Comparison of ENCODE assay signal across 8 mouse cellular contexts in the genomic region with DNA sequence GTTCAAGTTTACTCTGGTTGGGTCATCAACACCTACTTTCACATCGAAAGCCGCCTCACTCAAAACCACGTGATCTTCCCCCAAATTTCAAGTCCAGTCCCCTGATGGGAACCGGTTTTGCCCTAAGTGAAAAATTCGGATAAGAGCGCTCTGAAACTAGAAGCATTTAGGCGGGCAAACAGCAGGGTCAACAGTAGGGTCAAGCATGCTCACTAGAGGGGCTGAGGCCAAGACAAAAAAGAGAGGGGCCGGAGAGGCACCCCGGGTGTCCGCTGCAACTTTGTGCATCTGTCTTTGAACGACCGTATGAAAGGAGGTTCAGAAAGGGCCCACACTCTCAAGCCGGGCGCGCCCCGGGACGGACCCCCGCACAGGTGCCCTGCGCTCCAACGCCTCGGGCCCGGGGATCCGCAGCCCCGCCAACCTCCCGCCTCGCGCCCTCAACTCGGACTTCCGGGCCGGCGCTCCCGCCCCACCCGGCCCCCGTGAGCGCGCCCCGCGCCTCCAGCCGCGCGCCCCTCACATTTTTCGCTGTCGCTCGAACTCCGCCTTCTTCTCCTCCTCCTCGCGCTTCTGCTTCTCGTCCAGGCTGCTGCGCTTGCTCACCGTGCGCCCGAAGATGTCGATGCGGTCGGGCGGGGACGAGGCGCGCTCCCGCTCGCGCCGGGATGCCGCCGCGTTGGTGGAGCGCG. TPM values are rescaled to one million over a fixed set of nuclear protein-coding genes. Genes with fewer than 3 reads are reported as not detected.
A peak's percentile ranks its signal among the peaks of the same experiment; 100 is the strongest.
DNase-seq lines count a peak whose midpoint lies in the region; ATAC-seq and TF ChIP-seq lines count a peak whose summit lies in the region.

No protein-coding gene starts in this region.

- H3K4me2 ChIP-seq in heart, embryonic 15.5 days, result peak overlapping the region; percentile 82
- H3K4me2 ChIP-seq in liver, embryonic 14.5 days (ENCODE audit: low read depth), result peak overlapping the region; percentile 89
- peak overlapping the region; percentile 83 for H3K4me2 ChIP-seq in neural tube, embryonic 11.5 days (ENCODE audit: low read depth)
- H3K4me2 ChIP-seq in stomach, embryonic 16.5 days (ENCODE audit: low read depth, low read length), result peak overlapping the region; percentile 84

- H3K36me3 ChIP-seq in heart, embryonic 15.5 days, result no peaks in the 10 kb centered on the region
- peaks cover 2% of the 10 kb centered on the region; the same call in 1 of the 2 replicates for H3K36me3 ChIP-seq in liver, embryonic 14.5 days (replicated peaks; ENCODE audit: control insufficient read depth, insufficient read depth, low read depth)
- no peaks in the 10 kb centered on the region for H3K36me3 ChIP-seq in neural tube, embryonic 11.5 days (ENCODE audit: control insufficient read depth, insufficient read depth, low read length)
- no peaks in the 10 kb centered on the region for H3K36me3 ChIP-seq in stomach, embryonic 16.5 days (ENCODE audit: control insufficient read depth, insufficient read depth, low read length)

- H3K9me3 ChIP-seq in heart, embryonic 15.5 days (replicated peaks), result no peaks in the 10 kb centered on the region
- no peaks in the 10 kb centered on the region for H3K9me3 ChIP-seq in liver, embryonic 14.5 days (ENCODE audit: control insufficient read depth, low read length)
- no peaks in the 10 kb centered on the region for H3K9me3 ChIP-seq in neural tube, embryonic 11.5 days (ENCODE audit: control insufficient read depth, low read length)
- H3K9me3 ChIP-seq in stomach, embryonic 16.5 days (replicated peaks; ENCODE audit: control insufficient read depth, low read length), result no peaks in the 10 kb centered on the region

- TF ChIP-seq CTCF in brain, embryonic 14.5 days (IDR thresholded peaks at IDR 0.05; ENCODE audit: borderline replicate concordance, extremely low read depth, insufficient read depth, insufficient read length), result no peak
- TF ChIP-seq CTCF in liver, embryonic 14.5 days (IDR thresholded peaks at IDR 0.05; ENCODE audit: low read depth), result no peak

- 0 out of 2 replicates have a peak, but pooled peaks have one; percentile 40 for TF ChIP-seq POLR2A in brain, embryonic 14.5 days (IDR thresholded peaks at IDR 0.05; ENCODE audit: borderline replicate concordance, extremely low read depth, insufficient read depth, insufficient read length, poor library complexity, severe bottlenecking)

- peaks cover 37% of the 10 kb centered on the region for H3K4me1 ChIP-seq in heart, embryonic 15.5 days (replicated peaks)
- peaks cover 28 to 30% of the 10 kb centered on the region in 2 experiments for H3K4me1 ChIP-seq in liver, embryonic 14.5 days (replicated peaks; ENCODE audit: control insufficient read depth in 2 of 2, insufficient read depth in 2 of 2, low read length in 1 of 2)
- peaks cover 18% of the 10 kb centered on the region for H3K4me1 ChIP-seq in neural tube, embryonic 11.5 days (ENCODE audit: control insufficient read depth, insufficient read depth, low read length)
- H3K4me1 ChIP-seq in stomach, embryonic 16.5 days (ENCODE audit: control insufficient read depth, insufficient read depth, low read length), result peaks cover 35% of the 10 kb centered on the region

- H3K27ac ChIP-seq in heart, embryonic 15.5 days, result peak overlapping the region; percentile 96
- peak overlapping the region; percentile 32 for H3K27ac ChIP-seq in liver, embryonic 14.5 days
- peak overlapping the region; percentile 94 for H3K27ac ChIP-seq in neural tube, embryonic 11.5 days (ENCODE audit: low read depth, low read length)
- H3K27ac ChIP-seq in stomach, embryonic 16.5 days (ENCODE audit: low read length), result peak overlapping the region; percentile 95

- 0% methylated on average over 68 of the region's 68 CpGs for WGBS in heart, embryonic 15.5 days
- under 1% methylated on average over 68 of the region's 68 CpGs for WGBS in liver, embryonic 14.5 days (ENCODE audit: insufficient replicate concordance)
- under 1% methylated on average over 52 of the region's 68 CpGs for WGBS in neural tube, embryonic 11.5 days
- under 1% methylated on average over 66 of the region's 68 CpGs for WGBS in stomach, embryonic 16.5 days

- TF ChIP-seq EP300 in liver, embryonic 14.5 days (IDR thresholded peaks at IDR 0.05; ENCODE audit: low read depth), result no peak

- no peaks in the 10 kb centered on the region for H3K27me3 ChIP-seq in heart, embryonic 15.5 days
- no peaks in the 10 kb centered on the region for H3K27me3 ChIP-seq in liver, embryonic 14.5 days (ENCODE audit: control insufficient read depth, insufficient read depth, low read length)
- H3K27me3 ChIP-seq in neural tube, embryonic 11.5 days (ENCODE audit: control insufficient read depth, insufficient read depth, low read length), result no peaks in the 10 kb centered on the region
- no peaks in the 10 kb centered on the region for H3K27me3 ChIP-seq in stomach, embryonic 16.5 days (ENCODE audit: control insufficient read depth, insufficient read depth, low read length)

- peak overlapping the region; percentile 85 for H3K4me3 ChIP-seq in heart, embryonic 15.5 days
- H3K4me3 ChIP-seq in liver, embryonic 14.5 days (ENCODE audit: insufficient read depth in 1 of 2, low read depth in 2 of 2, low read length in 2 of 2), result peak overlapping the region; percentile 83 to 99
- H3K4me3 ChIP-seq in neural tube, embryonic 11.5 days (ENCODE audit: low read depth, low read length), result peak overlapping the region; percentile 94
- peak overlapping the region; percentile 81 for H3K4me3 ChIP-seq in stomach, embryonic 16.5 days (replicated peaks; ENCODE audit: low read length)

- 0 out of 2 replicates have a peak, but pooled peaks have one; percentile 20 for ATAC-seq in erythroid progenitor cell, adult 5-6 weeks (replicated peaks; ENCODE audit: low FRiP score, poor library complexity, severe bottlenecking)
- peak; percentile 70 for ATAC-seq in heart, embryonic 15.5 days (replicated peaks; ENCODE audit: insufficient number of reproducible peaks, insufficient read depth, low FRiP score, low read depth)
- peak; percentile 72 for ATAC-seq in liver, embryonic 14.5 days (ENCODE audit: insufficient read depth)
- ATAC-seq in neural tube, embryonic 11.5 days (ENCODE audit: insufficient read depth, low FRiP score, low TSS enrichment), result peak; percentile 66
- peak; percentile 62 for ATAC-seq in stomach, embryonic 16.5 days (ENCODE audit: insufficient read depth, low FRiP score)

- peak overlapping the region; percentile 98 for H3K9ac ChIP-seq in heart, embryonic 15.5 days
- H3K9ac ChIP-seq in liver, embryonic 14.5 days (replicated peaks), result peak overlapping the region; percentile 99
- peak overlapping the region; percentile 100 for H3K9ac ChIP-seq in neural tube, embryonic 11.5 days (ENCODE audit: low read length)
- H3K9ac ChIP-seq in stomach, embryonic 16.5 days (ENCODE audit: low read length), result peak overlapping the region; percentile 100

- peak; percentile 76 for DNase-seq in CD4-positive, CD25-positive, alpha-beta regulatory T cell, adult 2 months (ENCODE audit: low read depth, low spot score)
- peak; percentile 85 for DNase-seq in brain, embryonic 14.5 days (ENCODE audit: low read depth)
- peak; percentile 82 for DNase-seq in kidney, postnatal 14 days
- peak; percentile 35 to 37 (median 35) for DNase-seq in liver, embryonic 14.5 days (ENCODE audit: low read depth in 3 of 3, low spot score in 3 of 3)
- peak; percentile 79 for DNase-seq in neural tube, embryonic 11.5 days (ENCODE audit: low spot score)

RNA-seq across cellular contexts. Expression of gene Arglu1, which starts 0.7 kb away (rescaled TPM):
- 201 and 255 TPM in 2 replicates for polyA plus RNA-seq in brain, embryonic 14.5 days (2012; rRNA removed)
- total RNA-seq in erythroid progenitor cell, adult 5-6 weeks (2015; ENCODE audit: low replicate concordance), result 60.4 and 61.3 TPM in 2 replicates
- 81.1 and 100 TPM in 2 replicates for total RNA-seq in erythroid progenitor cell, adult 5-6 weeks (2017; ENCODE audit: low replicate concordance)
- 79.4 and 85.1 TPM in 2 replicates for polyA plus RNA-seq in heart, embryonic 15.5 days (2015; fragmentation: Nextera tagmentation; extraction: Ambion mirVana)
- 26.8 and 31.5 TPM in 2 replicates for polyA plus RNA-seq in liver, embryonic 14.5 days (2012; rRNA removed)
- 37.1 and 37.5 TPM in 2 replicates for polyA plus RNA-seq in liver, embryonic 14.5 days (2014; fragmentation: Nextera tagmentation; extraction: Ambion mirVana)
- polyA plus RNA-seq in neural tube, embryonic 11.5 days (2014; fragmentation: Nextera tagmentation; extraction: Ambion mirVana), result 135 and 144 TPM in 2 replicates
- 94.6 and 100 TPM in 2 replicates for polyA plus RNA-seq in stomach, embryonic 16.5 days (2015; fragmentation: Nextera tagmentation; extraction: Ambion mirVana)

RNA-seq across cellular contexts. Expression of gene Efnb2, which starts 28.6 kb away (rescaled TPM):
- 89.3 and 111 TPM in 2 replicates for polyA plus RNA-seq in brain, embryonic 14.5 days (2012; rRNA removed)
- total RNA-seq in erythroid progenitor cell, adult 5-6 weeks (2015; ENCODE audit: low replicate concordance), result not detected in 2 replicates
- total RNA-seq in erythroid progenitor cell, adult 5-6 weeks (2017; ENCODE audit: low replicate concordance), result 3.2 TPM in 1 of 2 replicates, not detected in the other
- 11.4 and 15.8 TPM in 2 replicates for polyA plus RNA-seq in heart, embryonic 15.5 days (2015; fragmentation: Nextera tagmentation; extraction: Ambion mirVana)
- polyA plus RNA-seq in liver, embryonic 14.5 days (2012; rRNA removed), result 0.82 and 0.85 TPM in 2 replicates
- 0.56 and 0.79 TPM in 2 replicates for polyA plus RNA-seq in liver, embryonic 14.5 days (2014; fragmentation: Nextera tagmentation; extraction: Ambion mirVana)
- 37.9 and 39.0 TPM in 2 replicates for polyA plus RNA-seq in neural tube, embryonic 11.5 days (2014; fragmentation: Nextera tagmentation; extraction: Ambion mirVana)
- 8.4 and 8.7 TPM in 2 replicates for polyA plus RNA-seq in stomach, embryonic 16.5 days (2015; fragmentation: Nextera tagmentation; extraction: Ambion mirVana)

Comparison
In these comparisons a context has a peak if more than half of its experiments do, and no peak if none do; other contexts are left out.
1. Peak in every context shown above with its lines: DNase-seq, ATAC-seq, H3K4me3 ChIP-seq and H3K27ac ChIP-seq.
2. DNase-seq: peak in every context shown above with its lines; median percentile 85 in brain, embryonic 14.5 days; 82 in kidney, postnatal 14 days; 79 in neural tube, embryonic 11.5 days; 76 in CD4-positive, CD25-positive, alpha-beta regulatory T cell, adult 2 months; 35 in liver, embryonic 14.5 days.
3. ATAC-seq: peak in every context shown above with its lines; median percentile 72 in liver, embryonic 14.5 days; 70 in heart, embryonic 15.5 days; 66 in neural tube, embryonic 11.5 days; 62 in stomach, embryonic 16.5 days; 20 in erythroid progenitor cell, adult 5-6 weeks.
4. H3K27ac ChIP-seq: peak in every context shown above with its lines; median percentile 96 in heart, embryonic 15.5 days; 95 in stomach, embryonic 16.5 days; 94 in neural tube, embryonic 11.5 days; 32 in liver, embryonic 14.5 days.